Mouse (Mus musculus) skeletal muscle tissue, postnatal 0 days (tissue): Measurements from ENCODE around the gene Elovl4. TPM values are rescaled to one million over a fixed set of nuclear protein-coding genes. Genes with fewer than 3 reads are reported as not detected.

Experiments used
- polyA plus RNA-seq: library from polyadenylated mRNA; unstranded; fragments of >200 nt; fragmentation: Nextera tagmentation; extraction: Ambion mirVana; gene quantifications from 2 replicates; pipeline ENCODE4 v1.2.1, GENCODE M21; 2015

The Elovl4 gene
- polyA plus RNA-seq = 1.0 and 9.4 TPM in 2 replicates

DNA sequence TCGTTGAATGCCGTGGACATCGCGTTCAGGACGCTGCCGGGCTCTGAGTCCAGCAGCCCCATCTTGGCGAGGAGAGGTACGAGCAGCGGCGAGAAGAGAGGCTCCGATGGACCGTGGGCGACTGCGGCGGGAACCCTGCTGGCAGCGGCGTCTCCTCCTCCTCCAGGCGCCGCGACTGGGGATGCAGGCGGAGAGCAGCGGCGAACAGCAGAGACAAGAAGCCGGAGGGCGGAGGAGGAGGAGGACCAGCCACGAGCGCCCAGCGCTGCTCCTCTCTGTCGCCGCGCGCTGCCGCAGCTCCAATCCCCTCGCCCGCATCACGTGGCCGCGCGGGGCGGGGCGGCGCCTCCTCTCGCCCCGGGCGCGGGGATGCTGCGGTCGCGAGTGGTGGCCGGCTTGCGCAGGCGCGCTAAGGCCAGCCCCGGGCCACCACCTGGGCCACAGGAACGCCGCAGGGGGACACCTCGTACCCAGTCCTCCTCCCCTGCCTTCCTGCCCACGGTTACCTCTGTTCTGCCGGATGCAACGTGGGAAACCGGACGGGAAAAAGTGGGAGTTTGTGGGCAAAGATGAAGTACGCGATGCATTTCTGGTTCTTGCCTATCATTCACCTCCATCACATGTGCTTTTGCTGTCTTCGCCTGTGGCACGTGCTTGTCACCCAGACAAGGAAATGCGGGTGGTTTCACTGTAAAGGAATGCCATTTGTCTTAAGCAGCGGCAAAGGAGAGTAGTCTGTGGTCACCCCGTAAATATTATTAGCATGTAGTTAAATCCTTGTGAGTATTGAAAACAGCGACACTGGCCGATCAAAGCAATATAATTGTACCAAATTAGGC lies at the start of gene Elovl4:
Elovl4 (minus strand) TSS at position 301 of the 839 bp plus-strand sequence.

DNA sequence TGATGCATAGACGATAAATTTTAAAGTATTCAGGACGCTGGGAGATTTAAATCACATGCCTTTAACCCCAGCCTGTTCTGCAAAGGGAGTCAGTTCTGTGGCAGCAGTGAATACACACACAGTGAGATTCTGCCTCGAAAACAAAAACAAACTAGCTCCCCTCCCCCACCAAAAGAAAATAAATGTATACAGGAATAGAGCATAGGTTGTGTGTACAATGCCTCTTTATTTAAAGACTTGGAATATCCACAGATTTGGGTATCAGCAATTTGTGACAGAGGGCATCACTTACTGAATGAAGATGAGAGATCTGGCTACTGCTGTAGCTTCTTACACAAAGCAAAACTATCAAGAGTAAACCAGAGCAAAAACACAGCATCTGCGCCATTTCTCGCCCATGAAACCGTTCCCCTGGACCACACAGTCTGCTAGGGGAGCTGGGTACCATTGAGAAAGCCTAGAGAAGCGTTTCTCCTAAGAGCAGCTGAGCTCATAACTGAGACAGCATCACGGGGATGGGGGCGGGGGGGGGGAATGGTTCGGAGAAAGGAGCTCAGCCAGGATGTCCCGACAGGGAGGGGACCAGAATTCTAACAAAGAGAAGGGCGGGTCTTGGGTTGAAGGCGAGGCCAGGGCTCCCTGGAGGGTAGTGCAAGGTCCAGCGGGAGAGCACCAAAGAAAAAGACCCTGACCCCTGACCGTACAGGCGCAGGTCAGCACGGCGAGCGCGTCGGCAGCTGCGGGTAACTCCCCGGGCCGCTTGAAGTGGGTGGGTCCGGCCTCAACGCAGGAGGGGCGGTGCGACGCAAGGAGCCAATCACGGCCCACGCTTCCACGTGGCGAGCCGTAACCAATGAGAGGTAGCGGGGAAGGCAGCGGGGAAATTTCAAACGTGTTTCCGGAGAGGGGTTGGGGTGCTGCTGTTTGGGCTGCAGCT lies 28.0 kb upstream of the Elovl4 start, which contains the start of gene Ttk:
Ttk (plus strand) TSS at position 879 of the 937 bp plus-strand sequence.

Other genes starting within 250 kb of the Elovl4 start
- 4.4 and 4.6 TPM in 2 replicates for gene Ttk, start 28.4 kb upstream of the Elovl4 start, polyA plus RNA-seq
- gene Bckdhb, start 118.9 kb upstream of the Elovl4 start, polyA plus RNA-seq = 28.4 and 64.1 TPM in 2 replicates